Mouse (Mus musculus) CD4-positive, CD25-positive, alpha-beta regulatory T cell, adult 4 months (primary cell): ENCODE measurements around the gene Ankrd33. TPM values are rescaled to one million over a fixed set of nuclear protein-coding genes. Genes with fewer than 3 reads are reported as not detected.
A peak's percentile ranks its signal among the peaks of the same experiment; 100 is the strongest.
"Not testable (repeated sequence)": the region's sequence is repeated elsewhere in the genome, so short reads cannot be mapped to it uniquely, and the experiment has no call there.

Experiments used
- ATAC-seq: one replicate; pipeline ENCODE4 v1.8.0; 2017
- polyA plus RNA-seq, 2 experiments: library from polyadenylated mRNA; unstranded; fragments of 100-300 nt; shearing (Covaris generic); gene quantifications; one replicate each; pipeline ENCODE4 v1.2.1; 2017

Ankrd33 gene
- polyA plus RNA-seq, 2 experiments from 2014 or later: not detected

DNA sequence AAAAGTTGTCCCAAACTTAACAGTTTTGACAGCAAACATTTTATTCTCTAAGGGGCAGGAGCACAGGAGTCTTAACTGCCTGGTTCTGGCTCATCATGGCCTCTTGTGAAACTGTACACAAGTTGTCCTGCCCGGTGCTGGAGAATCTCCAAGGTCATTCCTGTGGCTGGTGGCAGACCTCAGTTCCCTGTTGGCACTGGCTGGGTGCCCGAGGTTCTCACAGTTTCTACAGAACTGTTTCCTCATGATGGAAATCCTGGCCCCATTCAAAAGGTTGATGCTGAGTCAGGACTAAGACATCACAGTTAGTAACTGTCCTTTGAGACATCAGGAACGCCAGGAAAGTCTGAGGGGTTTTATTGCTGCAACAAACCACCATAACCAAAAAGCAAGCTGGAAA is 28.6 kb upstream of the Ankrd33 start:
- no peak for ATAC-seq

DNA sequence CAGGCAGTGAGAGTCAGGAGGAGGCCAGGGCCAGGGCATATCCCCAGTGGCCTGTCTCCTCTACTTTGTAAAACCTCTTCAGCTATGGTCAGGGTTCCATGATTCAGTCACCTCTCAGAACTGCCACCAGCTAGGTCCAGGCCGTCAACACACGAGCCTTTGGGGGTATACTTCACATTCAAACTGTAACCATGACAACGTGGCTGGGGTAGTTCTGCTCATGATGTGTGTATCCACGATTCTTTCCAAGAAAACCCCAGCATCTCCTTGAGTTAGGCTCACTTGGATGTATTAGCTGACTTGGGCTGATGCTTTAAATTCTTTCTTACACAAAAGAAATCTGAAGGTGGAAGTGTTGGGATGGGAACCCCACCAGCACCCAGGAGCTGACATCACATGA is 27.3 kb upstream of the Ankrd33 start:
- no peak for ATAC-seq

DNA sequence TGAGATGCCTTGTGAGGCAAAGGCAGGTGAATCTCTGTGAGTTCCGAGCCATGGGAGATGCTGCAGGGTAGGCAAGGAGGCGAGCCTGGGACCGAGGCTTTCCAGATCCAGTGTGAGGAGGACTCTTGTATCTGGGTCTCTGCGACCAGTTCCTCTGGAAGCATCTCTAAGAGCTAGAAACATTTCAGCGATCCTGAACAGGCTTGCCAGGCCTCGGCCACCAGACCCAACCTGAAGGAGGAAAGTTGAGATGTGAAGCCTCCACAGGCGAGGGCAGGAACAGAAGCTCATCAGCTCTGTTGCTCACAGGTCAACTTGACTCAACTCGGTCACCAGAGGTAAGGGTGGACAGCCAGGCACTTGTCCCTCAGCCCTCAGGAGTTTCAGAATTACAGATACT is 24.0 kb upstream of the Ankrd33 start:
- no peak for ATAC-seq

DNA sequence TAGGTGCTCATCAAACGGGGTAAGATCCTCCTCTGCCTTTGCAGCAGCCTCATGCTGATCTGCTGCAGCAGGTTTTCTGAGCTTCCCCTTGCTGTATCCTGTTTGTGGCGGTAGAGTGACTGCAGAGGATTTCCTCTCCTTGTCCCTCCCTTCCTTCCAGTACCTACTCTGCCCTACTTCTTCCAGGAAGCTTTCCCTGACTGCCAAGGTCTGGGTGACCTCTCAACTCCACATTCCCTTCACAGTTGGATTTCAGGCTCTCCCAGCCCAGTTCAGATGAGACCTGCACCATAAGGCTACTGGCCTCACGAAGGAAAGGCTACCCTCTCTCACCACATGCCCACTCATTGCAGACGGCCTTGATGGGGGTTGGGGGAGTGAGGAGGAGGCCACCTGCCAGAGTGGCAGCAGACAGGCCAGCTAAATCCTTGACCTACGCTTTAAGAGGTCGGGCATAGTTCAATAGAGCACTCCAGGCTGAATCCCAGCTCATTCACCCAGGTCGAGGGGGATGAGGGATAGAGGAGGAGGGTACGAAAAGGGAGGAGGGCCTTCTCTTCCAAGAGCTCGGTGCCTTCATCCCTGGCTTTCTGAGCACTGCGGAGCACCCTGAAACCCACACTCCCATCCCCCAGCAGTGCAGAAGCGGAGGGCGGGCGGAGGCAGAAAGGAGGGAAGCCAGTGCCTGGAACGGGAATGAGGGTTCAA is 23.3 kb upstream of the Ankrd33 start:
- no peak for ATAC-seq

DNA sequence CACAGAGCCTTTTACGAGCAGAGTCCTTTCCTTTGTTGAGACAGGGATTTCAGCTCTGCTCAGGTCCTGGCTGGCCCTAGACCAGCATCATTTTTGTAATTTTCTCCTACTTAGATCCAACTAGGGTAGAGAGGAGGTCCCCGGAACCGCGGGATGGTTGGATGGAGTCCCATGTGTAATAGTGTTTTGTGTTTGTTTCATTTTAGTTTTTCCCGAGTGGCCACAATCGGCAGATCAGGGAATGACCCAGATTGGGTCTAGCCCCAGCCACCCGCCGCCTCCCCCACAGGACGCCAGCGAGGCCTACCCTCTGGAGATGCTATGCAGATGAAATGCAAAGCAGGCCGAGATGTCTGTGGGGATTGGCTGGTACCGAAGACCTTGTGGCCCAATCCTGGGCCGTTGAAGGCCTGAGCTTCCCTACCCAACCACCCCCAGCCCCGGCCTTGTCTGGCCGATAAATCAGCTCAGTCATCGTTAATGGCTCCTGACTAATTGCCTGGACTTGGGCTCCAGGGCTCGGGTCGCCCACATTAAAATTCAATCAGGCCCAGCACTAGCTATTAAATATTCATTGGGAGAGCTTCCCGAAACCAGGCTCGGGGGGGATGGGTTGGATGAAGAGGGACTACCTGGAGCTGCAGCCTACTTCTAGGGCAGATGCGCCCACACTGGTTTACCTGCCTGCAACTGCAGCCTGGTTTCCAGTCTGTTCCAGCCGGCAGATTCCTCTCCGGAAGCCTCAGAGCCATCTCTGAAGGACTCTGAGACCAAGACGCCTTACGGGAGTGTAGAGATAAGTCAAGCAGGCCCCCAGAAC is 22.5 kb upstream of the Ankrd33 start:
- no peak for ATAC-seq

DNA sequence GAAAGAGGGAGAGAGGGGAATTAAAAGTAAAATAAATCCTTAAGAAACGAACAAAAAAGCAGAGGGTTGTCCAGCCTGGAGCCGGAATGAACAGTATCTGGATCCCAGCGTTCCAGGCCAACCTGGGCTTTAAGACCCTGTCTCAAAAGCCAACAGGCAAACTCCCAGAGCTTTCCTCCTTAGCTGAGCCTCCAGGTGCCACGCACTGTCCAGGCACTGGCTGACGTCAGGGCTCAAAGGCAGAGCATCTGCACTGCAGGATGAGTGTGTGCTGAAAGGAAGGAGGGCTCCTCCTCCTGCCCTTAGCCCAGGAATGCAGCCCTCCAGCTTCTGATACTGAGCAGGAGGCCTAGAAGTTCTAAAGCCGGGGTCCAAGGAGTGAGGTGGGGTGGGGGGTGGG is 21.6 kb upstream of the Ankrd33 start:
- no peak for ATAC-seq

DNA sequence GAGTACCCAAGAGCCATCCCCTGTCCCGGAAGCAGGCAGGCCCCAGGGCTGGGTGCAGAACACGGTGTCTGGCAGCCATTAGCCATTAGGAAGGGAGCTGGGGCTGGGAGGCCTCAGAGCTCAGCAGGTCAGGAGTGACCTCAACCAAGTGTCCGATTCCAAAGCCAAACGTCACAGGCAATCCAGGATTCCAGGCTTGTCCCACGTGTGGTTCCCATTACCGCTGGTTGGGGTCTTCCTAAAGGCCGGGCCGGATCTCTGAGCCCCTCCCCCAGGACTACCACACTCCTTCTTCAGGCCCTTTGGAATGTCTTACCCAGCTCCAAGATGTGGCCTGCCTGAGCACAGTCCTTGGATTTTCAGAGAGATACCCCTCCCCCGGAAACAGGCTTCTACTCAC is 20.6 kb upstream of the Ankrd33 start:
- ATAC-seq: no peak

DNA sequence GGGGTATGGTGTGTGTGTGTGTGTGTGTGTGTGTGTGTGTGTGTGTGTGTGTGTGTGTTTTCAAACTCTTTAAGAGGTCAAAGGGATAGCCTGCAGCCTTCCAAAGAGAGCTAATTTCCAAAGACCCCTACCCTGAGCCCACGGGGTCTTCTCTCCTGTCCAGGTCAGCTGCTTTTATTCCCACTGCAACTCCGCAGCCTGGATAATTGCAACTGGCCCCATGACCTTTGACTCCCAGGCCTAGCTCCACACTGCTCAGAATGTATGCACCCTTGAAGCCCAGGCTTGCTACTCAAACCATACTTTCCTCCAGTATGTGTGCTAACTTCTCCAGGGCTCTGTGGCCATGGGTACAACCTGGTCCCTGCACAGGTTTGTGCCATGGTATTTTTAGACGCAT is 20.2 kb upstream of the Ankrd33 start:
- no peak for ATAC-seq

DNA sequence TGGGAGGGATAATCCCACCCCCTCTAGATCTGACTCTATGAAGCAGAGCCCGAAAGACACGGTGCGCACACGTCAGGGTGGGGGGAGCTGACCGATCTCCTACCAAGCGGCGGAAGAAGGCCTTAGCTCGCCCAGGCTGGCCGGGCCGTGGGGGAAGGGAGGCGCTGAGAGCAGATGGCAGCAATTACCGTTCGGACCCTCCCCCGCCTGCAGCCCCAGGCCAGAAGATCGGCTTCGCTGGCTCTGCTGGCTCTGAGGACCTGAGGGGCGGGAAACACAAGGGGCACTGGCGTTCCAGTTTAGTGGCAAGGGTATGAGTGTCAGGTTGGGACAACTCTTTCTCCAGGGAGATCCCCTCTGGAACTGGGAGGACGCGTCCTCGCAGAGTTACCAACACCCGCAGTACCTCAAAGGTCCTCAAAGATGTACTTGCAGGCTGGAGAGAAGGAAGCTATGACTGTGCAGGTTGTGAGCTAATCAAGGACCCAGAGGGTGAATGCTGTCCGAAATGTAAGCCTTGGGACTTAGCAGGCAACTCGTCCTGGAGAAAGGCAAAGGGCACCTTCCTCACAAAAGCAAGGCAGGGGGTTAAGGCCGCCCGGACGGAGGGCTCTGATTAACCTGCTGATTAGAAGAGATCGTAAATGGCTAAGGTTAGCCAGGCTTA is 17.4 kb upstream of the Ankrd33 start:
- ATAC-seq: no peak

DNA sequence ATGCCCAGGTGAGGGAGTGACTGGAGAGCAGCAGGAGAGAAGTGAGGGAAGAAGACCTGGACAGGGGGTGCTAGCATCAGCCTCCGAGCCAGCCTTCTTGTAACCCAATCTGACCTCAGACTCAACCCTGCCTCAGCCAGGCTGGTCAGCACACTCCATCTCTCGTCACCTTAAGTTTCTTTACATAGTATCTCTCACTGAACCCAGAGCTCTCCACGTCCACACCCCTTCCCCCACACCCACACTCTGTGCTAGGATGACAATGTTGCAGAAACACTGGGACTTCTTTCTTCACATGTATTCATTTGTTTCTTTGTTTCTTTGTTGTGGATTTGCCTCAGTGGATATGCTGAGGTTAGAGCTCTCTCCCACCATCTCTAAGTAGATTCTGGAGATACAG is 14.6 kb upstream of the Ankrd33 start:
- no peak for ATAC-seq

DNA sequence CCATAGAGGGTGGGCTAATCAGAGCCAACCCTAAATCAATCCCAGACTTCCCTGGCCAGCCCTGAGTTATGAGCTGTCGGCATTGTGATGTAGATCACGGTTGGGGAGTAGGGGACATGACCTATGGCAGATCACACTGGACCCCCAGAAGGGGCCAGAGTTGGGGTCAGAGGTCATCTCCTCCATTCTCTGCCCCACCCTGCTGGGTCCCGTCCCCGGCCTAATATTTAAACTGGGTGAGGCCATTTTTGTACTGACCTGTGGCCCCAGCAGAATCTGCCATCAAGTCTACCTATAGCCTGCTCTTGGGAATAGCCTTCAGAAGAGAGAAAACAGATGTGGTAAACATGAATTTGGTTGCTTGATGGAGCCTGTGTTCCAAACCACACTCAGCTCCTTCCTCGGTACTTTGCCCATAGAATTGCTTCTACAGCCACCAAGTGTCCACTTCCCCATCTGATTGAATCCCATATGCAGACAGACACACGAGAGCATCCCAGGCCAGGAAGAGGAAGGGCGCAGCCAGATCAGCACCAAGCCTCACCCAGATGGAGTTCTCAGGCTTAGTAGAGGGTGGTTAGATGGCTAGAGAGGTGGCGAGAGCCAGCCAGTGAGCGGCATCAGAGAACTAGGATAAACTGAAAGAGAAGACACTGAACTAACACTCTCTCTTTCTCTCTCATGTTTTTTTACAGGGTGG is 11.8 kb upstream of the Ankrd33 start:
- no peak for ATAC-seq

DNA sequence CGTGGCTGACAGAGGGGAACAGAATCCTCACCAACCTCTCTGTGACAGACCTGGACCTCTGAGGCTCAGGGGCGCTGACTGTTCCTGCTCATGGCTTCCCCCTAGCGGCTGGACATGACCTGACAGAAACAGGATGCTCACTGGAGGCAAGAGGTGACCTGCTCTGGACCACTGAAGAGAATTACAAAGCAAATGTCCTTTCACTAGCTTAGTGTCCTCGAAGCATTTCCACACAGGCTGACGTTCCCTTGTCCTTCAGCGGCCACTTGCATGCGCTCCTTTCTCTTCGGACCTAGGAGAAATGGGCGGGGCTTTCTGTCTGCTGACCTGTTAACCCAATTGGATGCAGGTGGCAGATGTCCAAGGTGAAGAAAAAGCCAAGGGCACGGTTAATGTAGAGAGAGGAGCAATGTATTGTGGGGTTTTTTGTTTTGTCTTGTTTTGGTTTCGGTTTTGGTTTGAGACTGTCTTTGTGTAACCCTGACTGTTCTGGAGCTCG is 10.0 kb upstream of the Ankrd33 start:
- ATAC-seq: peak; percentile 82

DNA sequence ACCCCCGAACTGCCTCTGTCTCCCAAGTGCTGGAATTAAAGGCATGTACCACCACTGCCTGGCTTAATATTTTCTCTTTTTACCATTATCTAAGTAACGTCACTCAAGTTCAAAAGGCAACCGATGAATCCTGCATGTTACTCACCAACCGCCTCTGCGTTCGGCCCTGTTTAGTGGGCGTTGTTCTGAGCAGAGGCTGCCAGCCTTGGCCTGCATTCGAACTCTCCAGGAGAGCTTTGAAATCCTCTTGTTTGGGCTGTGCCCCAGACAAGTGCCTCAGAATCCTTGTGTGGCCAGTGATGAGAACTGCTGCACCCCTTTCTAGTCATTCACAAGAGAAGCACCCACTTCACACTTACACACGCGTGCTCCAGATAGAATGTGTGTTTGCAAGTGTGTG is 9.5 kb upstream of the Ankrd33 start:
- ATAC-seq: peak; percentile 47

DNA sequence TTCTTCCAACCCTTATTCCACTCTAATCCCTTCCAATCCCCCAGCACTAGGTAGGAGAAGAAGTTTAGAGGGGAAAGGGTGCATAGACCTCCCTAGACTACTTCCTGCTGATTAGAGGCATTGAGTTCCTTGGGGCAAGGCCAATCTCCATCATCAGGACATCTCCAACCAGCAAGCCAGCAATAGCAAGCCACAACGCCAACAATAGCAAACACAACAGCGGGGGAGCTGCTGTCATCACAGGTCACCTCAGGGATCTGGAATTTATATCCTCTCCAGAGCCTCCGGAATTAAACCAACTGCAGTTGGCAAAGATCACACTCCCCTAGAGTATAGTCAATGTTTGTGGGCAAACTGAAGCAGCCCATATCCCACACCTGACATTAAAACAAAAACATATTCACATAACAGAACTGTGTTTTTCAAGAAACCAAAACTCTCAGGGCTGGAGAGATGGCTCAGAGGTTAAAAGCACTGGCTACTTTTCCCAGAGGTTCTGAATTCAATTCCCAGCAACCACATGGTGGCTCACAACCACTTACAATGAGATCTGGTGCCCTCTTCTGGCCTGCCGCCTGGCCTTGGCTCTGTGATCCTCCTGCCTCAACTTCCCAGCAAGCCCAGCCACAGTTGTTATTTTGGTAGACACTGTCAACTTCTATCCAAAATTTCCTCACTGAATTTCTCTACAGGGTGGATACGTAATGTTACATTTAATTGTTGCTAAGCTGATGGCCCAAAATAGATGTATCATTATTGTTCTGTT is 7.5 kb upstream of the Ankrd33 start:
- no peak for ATAC-seq

DNA sequence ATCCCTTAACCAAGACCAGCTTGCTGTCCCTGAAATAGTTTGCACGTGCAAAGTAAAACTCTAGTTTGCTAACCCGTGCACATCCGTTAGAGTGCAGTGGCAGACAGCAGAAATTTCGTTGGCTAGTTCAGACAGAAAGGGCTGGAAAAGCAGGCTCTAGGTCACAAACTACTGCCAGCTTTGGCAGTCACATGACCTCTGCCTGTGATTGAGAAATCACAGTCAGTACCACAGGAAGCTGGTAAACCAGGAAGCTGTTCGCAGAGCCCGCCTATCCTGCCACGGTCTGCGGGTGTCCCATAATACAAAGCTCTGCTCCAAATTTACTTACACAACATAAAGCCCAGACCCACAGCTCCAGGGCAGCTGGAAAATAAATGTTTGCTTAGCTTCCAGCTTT is 2.4 kb upstream of the Ankrd33 start:
- ATAC-seq: peak; percentile 77

DNA sequence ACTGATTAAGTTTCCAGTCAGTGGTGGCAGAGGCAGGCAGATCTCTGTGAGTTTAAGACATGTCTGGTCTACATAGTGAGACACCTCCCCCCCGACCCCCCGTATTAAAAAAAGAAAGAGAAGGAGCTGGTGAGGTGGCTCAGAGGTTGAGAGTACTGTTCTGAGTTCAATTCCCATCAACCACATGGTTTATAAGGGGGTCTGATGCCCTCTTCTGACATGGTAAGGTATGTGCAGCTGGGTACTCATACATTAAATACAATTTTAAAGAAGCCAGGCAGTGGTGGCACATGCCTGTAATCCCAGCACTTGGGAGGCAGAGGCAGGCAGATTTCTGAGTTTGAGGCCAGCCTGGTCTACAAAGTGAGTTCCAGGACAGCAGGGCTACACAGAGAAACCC is 1.8 kb upstream of the Ankrd33 start:
- not testable (repeated sequence) for ATAC-seq

DNA sequence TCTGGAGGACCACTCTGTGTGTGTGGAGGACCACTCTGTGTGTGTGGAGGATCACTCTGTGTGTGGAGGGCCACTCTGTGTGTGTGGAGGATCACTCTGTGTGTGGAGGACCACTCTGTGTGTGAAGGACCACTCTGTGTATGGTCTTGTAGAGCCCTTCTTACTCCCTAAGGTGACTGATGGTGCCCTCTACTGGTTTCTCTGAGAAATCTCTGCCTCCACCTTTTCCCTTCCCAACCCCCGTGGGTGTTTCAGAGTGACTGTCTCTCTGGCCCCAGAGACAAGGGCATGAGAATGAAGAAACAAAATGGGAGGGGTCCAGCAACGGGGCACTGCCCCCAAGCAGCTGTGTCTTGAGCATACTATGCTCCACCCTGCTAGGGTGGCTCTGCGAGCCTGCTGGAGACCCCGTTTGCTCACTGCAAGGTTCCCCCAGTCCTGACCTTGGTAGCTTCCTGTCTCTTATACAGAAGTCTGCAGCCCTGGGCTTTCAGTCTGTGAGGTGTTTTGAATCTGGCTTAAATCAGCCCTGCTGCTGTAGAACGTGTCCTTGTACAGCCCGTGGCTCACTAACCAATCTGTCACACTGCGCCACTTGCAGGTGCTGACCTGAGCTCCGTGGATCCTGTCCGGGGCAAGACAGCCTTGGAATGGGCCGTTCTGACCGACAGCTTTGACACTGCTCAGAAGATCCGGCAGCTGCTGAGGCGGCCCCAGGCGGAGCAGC is 3.0 kb downstream of the Ankrd33 start:
- ATAC-seq: no peak

DNA sequence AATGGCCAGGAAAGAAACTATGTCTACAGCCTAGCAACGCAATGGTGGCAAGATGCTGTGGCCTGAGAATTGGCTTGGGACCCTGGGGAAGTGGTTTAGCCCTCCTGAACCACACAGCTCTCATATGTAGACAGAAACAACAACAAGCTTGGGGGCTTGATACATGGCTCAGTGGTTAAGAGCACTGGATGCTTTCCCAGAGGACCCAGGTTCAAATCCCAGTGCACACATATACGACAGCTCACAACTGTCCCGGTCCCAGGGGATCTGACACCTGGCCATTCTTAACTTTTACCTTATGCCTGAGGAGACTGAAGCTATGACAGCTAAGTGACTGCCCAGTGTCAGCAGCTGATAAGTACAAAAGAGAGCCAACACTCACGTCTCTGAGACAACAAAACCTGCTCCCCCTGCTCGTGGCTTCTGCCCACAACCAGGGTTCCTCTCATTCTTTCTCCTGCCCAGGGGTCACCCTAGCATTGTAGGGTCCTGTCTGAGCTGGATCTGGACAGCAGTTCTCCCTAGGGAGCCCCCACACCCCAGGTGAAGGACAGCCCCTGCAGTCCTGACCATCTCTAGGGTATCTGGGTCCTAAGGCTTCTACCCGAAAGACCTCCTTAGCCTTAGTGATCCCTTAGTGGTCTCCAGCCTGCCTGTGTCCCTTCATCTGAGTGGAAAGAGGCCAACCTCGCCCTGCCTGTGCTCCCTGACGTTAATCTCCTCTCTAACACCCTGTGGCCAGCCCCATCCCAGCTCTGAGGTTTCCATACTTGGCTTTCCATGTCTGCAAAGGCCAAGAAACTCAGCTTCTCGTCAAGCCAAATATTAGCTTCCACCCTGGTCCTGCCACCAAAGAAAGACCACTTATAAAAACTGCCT is 6.1 kb downstream of the Ankrd33 start:
- ATAC-seq: no peak

DNA sequence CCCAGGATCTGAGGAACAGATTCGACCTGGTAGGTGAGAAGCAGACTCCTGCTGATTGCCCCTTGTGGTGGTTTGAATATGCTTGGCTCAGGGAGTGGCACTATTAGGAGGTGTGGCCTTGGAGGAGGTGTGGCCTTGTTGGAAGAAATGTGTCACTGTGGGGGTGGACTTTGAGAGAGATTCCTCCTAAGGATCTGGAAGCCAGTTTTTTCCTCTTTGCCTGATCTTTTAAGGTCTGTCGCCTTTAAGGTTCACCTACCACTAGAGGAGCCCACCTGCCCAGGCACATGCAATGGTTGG is 6.7 kb downstream of the Ankrd33 start:
- no peak for ATAC-seq

DNA sequence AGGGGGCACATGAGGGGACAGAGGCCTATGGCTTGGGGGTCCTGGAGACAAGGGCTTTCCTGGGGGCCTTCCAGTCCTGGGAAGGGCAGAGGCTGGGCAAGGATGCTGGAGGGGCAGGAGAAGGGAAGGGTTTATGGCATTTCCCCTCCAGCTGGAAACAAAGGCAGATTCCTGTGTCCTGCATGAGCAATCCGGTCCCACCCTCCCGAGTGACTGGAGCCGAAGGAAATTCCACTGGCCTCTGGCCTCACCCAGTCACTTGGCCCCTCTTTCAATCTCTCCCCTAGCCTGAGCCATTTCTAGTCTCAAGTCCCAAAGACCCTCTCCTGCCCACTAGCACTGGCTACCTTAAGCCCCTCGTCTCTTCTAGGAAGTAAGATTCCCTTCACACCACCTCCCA is 7.6 kb downstream of the Ankrd33 start:
- ATAC-seq: no peak

DNA sequence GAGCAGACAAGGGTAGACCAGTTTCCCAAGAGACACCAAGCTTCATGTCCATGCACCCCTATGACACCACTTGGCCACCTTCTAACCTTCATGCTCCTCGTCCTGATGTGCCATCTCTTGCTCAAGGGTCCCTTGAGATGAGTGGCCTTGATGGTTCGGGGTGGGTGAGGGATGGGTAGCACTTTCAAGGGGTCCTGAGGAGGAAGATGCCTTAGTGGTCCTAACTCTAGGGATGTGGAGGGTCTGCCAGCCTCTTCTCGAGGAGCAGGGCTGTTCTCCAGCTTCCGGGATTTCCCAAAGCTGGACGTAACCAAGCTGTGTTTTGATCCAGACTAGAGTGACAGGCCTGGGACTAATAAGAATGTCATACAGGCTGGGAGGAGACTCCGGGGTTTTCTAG is 10.0 kb downstream of the Ankrd33 start:
- no peak for ATAC-seq
